Mouse (Mus musculus): ENCODE results near the gene Ano10. TPM values are rescaled to one million over a fixed set of nuclear protein-coding genes. Genes with fewer than 3 reads are reported as not detected.

Ano10 gene
- polyA plus RNA-seq, 1 experiment, result 80.3 TPM

DNA sequence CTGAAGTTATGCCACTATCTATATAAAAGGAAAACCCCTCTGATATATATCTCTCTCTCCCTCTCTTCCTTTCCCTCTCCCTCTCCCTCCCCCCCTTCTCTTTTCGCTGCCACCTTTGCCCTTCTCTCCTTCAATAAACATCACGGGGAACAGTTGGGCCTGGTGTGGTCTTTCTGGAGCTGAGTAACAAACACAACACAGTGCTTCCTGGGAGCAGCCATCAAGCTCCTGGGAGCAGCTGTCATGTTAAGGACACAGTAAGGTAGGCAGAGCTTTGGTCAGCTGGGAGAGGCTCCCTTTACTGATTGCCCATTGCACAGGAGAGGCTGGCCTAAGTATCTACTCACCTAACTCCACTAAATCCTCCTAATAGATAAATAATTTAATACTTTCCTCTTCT, 9.5 kb downstream of the Ano10 start:
- Histone ChIP-seq H3K4me3 (ENCODE audit: low read depth, low read length) (no peak overlapping the region), H3K27ac (ENCODE audit: insufficient read depth, low read depth, low read length) (peak overlapping the region; percentile 19), H3K36me3 (ENCODE audit: control insufficient read depth, insufficient read depth, low read length) (no peaks in the 10 kb centered on the region), H3K27me3 (ENCODE audit: control insufficient read depth, insufficient read depth, low read length) (no peaks in the 10 kb centered on the region), H3K4me1 (ENCODE audit: control insufficient read depth, insufficient read depth, insufficient read length, low read length) (peaks cover 28% of the 10 kb centered on the region)
- 10% methylated on average over 2 of the region's 2 CpGs for WGBS
- TF ChIP-seq CTCF (IDR thresholded peaks at IDR 0.05; ENCODE audit: extremely low read depth, insufficient read length, insufficient replicate concordance, low read depth, low read length) (no peak), POLR2A (IDR thresholded peaks at IDR 0.05; ENCODE audit: low read depth, low read length) (no peak)

- Histone ChIP-seq H3K27me3 (ENCODE audit: control insufficient read depth, insufficient read depth, low read length) (no peaks in the 10 kb centered on the region), H3K4me1 (ENCODE audit: control insufficient read depth, insufficient read depth, insufficient read length, low read length) (peaks cover 20% of the 10 kb centered on the region; the same call in 1 of the 2 replicates), H3K27ac (ENCODE audit: insufficient read depth, low read depth, low read length) (0 out of 2 replicates have a peak overlapping the region, but pooled peaks have one; percentile 12), H3K4me3 (ENCODE audit: low read depth, low read length) (no peak overlapping the region), H3K36me3 (ENCODE audit: control insufficient read depth, insufficient read depth, low read length) (no peaks in the 10 kb centered on the region)
- WGBS, result 40% methylated on average over 4 of the region's 4 CpGs
- TF ChIP-seq POLR2A (IDR thresholded peaks at IDR 0.05; ENCODE audit: low read depth, low read length) (no peak), CTCF (IDR thresholded peaks at IDR 0.05; ENCODE audit: extremely low read depth, insufficient read length, insufficient replicate concordance, low read depth, low read length) (no peak)
Measured at GRCm38 (mm10) chr9:122281004-122281403, 13.2 kb downstream of the Ano10 start.

DNA sequence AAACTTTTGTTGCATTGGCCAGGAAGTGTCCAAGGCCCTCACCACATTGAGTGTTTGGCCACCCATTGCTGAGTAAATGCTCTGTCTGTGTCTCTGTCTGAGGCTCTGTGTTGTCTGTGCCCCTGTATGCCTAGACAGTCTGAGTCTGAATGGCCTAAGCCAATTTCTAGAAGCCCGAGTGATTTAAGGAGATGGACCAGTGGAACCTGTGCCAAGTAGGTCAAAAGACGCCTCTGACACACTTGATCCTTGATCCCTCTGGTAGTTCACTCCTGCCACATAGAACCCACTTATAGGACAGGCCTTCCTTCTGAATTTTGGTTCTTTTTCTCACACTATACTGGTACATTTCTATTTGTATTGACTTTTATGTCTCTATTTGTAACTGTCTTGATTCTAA, 17.6 kb downstream of the Ano10 start:
- H3K4me3 ChIP-seq (ENCODE audit: low read depth, low read length), result no peak overlapping the region
- WGBS, result 45% methylated on average over 2 of the region's 2 CpGs
- H3K4me1 ChIP-seq (ENCODE audit: control insufficient read depth, insufficient read depth, insufficient read length, low read length), result peaks cover 24% of the 10 kb centered on the region; the same call in 1 of the 2 replicates
- H3K27ac ChIP-seq (ENCODE audit: insufficient read depth, low read depth, low read length), result no peak overlapping the region
- H3K36me3 ChIP-seq (ENCODE audit: control insufficient read depth, insufficient read depth, low read length), result peaks cover 5% of the 10 kb centered on the region
- no peaks in the 10 kb centered on the region for H3K27me3 ChIP-seq (ENCODE audit: control insufficient read depth, insufficient read depth, low read length)
- no peak for TF ChIP-seq CTCF (IDR thresholded peaks at IDR 0.05; ENCODE audit: extremely low read depth, insufficient read length, insufficient replicate concordance, low read depth, low read length)

DNA sequence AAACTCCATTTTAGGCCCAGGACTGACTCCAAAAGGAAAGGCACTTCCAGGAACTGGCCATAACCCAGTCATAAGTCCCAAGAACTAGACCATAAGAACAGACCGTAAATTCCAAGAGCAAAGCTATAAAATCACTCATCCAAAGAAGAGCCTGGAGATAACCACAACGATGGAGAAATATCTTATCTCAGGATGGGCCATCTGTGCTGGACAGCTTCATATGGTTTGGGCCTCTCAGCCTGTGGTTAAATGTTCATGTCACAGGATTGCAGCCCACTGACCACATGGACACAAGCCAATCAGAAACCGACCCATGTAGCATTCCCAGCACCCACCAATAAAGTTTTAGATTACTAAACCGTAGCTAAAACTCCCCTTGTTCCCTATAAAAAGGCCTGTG, 18.1 kb downstream of the Ano10 start:
- Histone ChIP-seq H3K27me3 (ENCODE audit: control insufficient read depth, insufficient read depth, low read length) (no peaks in the 10 kb centered on the region), H3K4me1 (ENCODE audit: control insufficient read depth, insufficient read depth, insufficient read length, low read length) (peaks cover 25% of the 10 kb centered on the region; the same call in 1 of the 2 replicates), H3K36me3 (ENCODE audit: control insufficient read depth, insufficient read depth, low read length) (peaks cover 5% of the 10 kb centered on the region), H3K4me3 (ENCODE audit: low read depth, low read length) (no peak overlapping the region), H3K27ac (ENCODE audit: insufficient read depth, low read depth, low read length) (no peak overlapping the region)
- TF ChIP-seq POLR2A (IDR thresholded peaks at IDR 0.05; ENCODE audit: low read depth, low read length) (no peak), CTCF (IDR thresholded peaks at IDR 0.05; ENCODE audit: extremely low read depth, insufficient read length, insufficient replicate concordance, low read depth, low read length) (no peak)
- 70% methylated on average over 4 of the region's 4 CpGs for WGBS

- 32% methylated on average over 4 of the region's 4 CpGs for WGBS
- Histone ChIP-seq H3K36me3 (ENCODE audit: control insufficient read depth, insufficient read depth, low read length) (peaks cover 6% of the 10 kb centered on the region), H3K27ac (ENCODE audit: insufficient read depth, low read depth, low read length) (no peak overlapping the region), H3K27me3 (ENCODE audit: control insufficient read depth, insufficient read depth, low read length) (no peaks in the 10 kb centered on the region), H3K4me3 (ENCODE audit: low read depth, low read length) (no peak overlapping the region), H3K4me1 (ENCODE audit: control insufficient read depth, insufficient read depth, insufficient read length, low read length) (peaks cover 18% of the 10 kb centered on the region; the same call in 1 of the 2 replicates)
- TF ChIP-seq POLR2A (IDR thresholded peaks at IDR 0.05; ENCODE audit: low read depth, low read length), result no peak
Measured at GRCm38 (mm10) chr9:122274346-122274745, 19.9 kb downstream of the Ano10 start.

DNA sequence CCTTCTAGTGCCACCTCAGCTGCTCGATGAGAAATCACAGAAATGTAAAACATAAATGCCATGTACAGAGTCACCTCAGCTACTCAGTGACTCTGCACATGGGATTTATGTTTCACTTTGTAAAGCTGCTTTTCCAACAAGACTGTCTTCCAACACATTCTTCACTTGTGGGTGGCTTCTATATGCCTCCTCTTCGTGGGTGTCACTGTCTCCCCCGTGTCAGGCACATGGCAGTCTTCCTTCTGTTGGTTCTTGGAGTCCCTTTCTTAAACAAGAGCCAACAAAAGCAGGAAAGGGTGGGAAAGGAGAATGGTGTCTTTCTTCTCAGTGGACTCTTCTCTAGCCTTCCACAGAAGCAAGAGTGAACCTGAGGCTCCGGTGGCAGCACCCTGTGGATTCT, 20.3 kb downstream of the Ano10 start:
- no peaks in the 10 kb centered on the region for H3K27me3 ChIP-seq (ENCODE audit: control insufficient read depth, insufficient read depth, low read length)
- TF ChIP-seq POLR2A (IDR thresholded peaks at IDR 0.05; ENCODE audit: low read depth, low read length) (no peak), CTCF (IDR thresholded peaks at IDR 0.05; ENCODE audit: extremely low read depth, insufficient read length, insufficient replicate concordance, low read depth, low read length) (no peak)
- 58% methylated on average over 4 of the region's 4 CpGs for WGBS
- H3K4me1 ChIP-seq (ENCODE audit: control insufficient read depth, insufficient read depth, insufficient read length, low read length), result peaks cover 18% of the 10 kb centered on the region; the same call in 1 of the 2 replicates
- H3K36me3 ChIP-seq (ENCODE audit: control insufficient read depth, insufficient read depth, low read length), result peaks cover 6% of the 10 kb centered on the region
- no peak overlapping the region; the same call in 1 of the 2 replicates for H3K27ac ChIP-seq (ENCODE audit: insufficient read depth, low read depth, low read length)
- H3K4me3 ChIP-seq (ENCODE audit: low read depth, low read length), result no peak overlapping the region

DNA sequence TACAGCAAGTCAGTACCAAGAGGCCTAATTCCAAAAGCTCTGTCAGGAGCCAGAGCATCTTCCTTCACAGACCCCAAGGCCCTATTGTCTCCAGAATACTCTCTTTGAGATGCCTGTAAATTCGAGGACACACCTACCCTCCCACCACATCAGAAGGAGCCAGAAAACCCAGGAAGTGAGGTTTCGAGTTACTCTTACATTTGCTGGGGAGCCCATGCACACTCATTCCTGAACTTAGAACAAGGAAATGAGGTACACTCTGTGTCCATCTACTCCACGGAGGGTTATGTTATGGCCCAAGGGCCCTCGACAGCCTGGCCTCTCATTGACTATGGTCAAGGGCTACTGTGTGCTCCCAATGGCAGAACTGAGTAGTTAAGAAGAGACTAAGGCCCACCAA, 22.4 kb downstream of the Ano10 start:
- Histone ChIP-seq H3K4me3 (ENCODE audit: low read depth, low read length) (no peak overlapping the region), H3K27me3 (ENCODE audit: control insufficient read depth, insufficient read depth, low read length) (no peaks in the 10 kb centered on the region), H3K36me3 (ENCODE audit: control insufficient read depth, insufficient read depth, low read length) (peaks cover 6% of the 10 kb centered on the region), H3K27ac (ENCODE audit: insufficient read depth, low read depth, low read length) (peak overlapping the region; percentile 65), H3K4me1 (ENCODE audit: control insufficient read depth, insufficient read depth, insufficient read length, low read length) (peaks cover 18% of the 10 kb centered on the region; the same call in 1 of the 2 replicates)
- no peak for TF ChIP-seq POLR2A (IDR thresholded peaks at IDR 0.05; ENCODE audit: low read depth, low read length)
- no peak for TF ChIP-seq CTCF (IDR thresholded peaks at IDR 0.05; ENCODE audit: extremely low read depth, insufficient read length, insufficient replicate concordance, low read depth, low read length)
- WGBS, result 39% methylated on average over 4 of the region's 4 CpGs

All from small intestine, adult 2 months (tissue).